Mouse (Mus musculus) megakaryocyte-erythroid progenitor cell, adult 5-6 weeks (primary cell): Measurements from ENCODE around the gene Hmg20b. TPM values are rescaled to one million over a fixed set of nuclear protein-coding genes. Genes with fewer than 3 reads are reported as not detected.

Experiments
- ATAC-seq: replicated peaks from 2 replicates; pipeline ENCODE4 v1.8.0; 2016; ENCODE audit warnings: mild to moderate bottlenecking, inconsistent platforms; ENCODE audit not compliant: severe bottlenecking, poor library complexity, low FRiP score, low TSS enrichment
- total RNA-seq, 2 experiments: library from RNA; stranded (forward) in 1 of 2; stranded (reverse) in 1 of 2; fragments of 200-1000, 215-1000 nt in 1 of 2; fragments of >200 nt in 1 of 2; fragmentation: Nextera tagmentation in 1 of 2; gene quantifications; 2 replicates each; pipeline ENCODE4 v1.2.3; 2014 to 2017

The Hmg20b gene
- total RNA-seq, 2 experiments from 2014 or later, result 37.6 to 61.1 TPM

GRCm38 (mm10) chr10:81379809-81380378 lies 29.6 kb upstream of the Hmg20b start:
- ATAC-seq, result no peak

- ATAC-seq, result no peak
Observed at GRCm38 (mm10) chr10:81379183-81379553, 28.9 kb upstream of the Hmg20b start.

- peak; percentile 75 for ATAC-seq
Observed at GRCm38 (mm10) chr10:81378553-81379182, 28.4 kb upstream of the Hmg20b start.

GRCm38 (mm10) chr10:81377793-81378552 lies 27.7 kb upstream of the Hmg20b start, which contains the start of gene Fzr1:
Fzr1 (minus strand) TSS chr10:81378516.
- no peak for ATAC-seq

GRCm38 (mm10) chr10:81377362-81377664 lies 27.0 kb upstream of the Hmg20b start:
- no peak for ATAC-seq

- no peak for ATAC-seq
Observed at GRCm38 (mm10) chr10:81376561-81377361, 26.5 kb upstream of the Hmg20b start.

GRCm38 (mm10) chr10:81375322-81375721 lies 25.0 kb upstream of the Hmg20b start:
- ATAC-seq, result no peak

- ATAC-seq, result no peak
Observed at GRCm38 (mm10) chr10:81367207-81367495, 16.9 kb upstream of the Hmg20b start.

- ATAC-seq, result no peak
Observed at GRCm38 (mm10) chr10:81366477-81367206, 16.4 kb upstream of the Hmg20b start.

- ATAC-seq, result no peak
Observed at GRCm38 (mm10) chr10:81365672-81366476, 15.6 kb upstream of the Hmg20b start, which contains the start of gene 4930404N11Rik. 4930404N11Rik (minus strand) TSS chr10:81365816.

- no peak for ATAC-seq
Observed at GRCm38 (mm10) chr10:81365073-81365472, 14.8 kb upstream of the Hmg20b start.

GRCm38 (mm10) chr10:81364666-81365065 lies 14.4 kb upstream of the Hmg20b start:
- no peak for ATAC-seq

- no peak for ATAC-seq
Observed at GRCm38 (mm10) chr10:81363436-81364346, 13.4 kb upstream of the Hmg20b start.

GRCm38 (mm10) chr10:81362336-81362949 lies 12.2 kb upstream of the Hmg20b start:
- ATAC-seq, result peak; percentile 74

GRCm38 (mm10) chr10:81360721-81361120 lies 10.4 kb upstream of the Hmg20b start:
- no peak for ATAC-seq

GRCm38 (mm10) chr10:81358841-81359240 lies 8.6 kb upstream of the Hmg20b start:
- ATAC-seq, result no peak

- ATAC-seq, result no peak
Observed at GRCm38 (mm10) chr10:81358209-81358608, 7.9 kb upstream of the Hmg20b start.
